Mouse (Mus musculus) heart, embryonic 11.5 days (tissue): ENCODE data around the gene Jkamp. TPM values are rescaled to one million over a fixed set of nuclear protein-coding genes. Genes with fewer than 3 reads are reported as not detected.

Experiments
- ATAC-seq: fragments of 200-750 bp; cut with Nextera tagmentation; replicated peaks from 2 replicates; pipeline ENCODE4 v1.8.0; 2017; ENCODE audit warnings: moderate library complexity; ENCODE audit not compliant: insufficient number of reproducible peaks, low FRiP score, low TSS enrichment
- H3K27ac ChIP-seq: fragments of 300-500 bp; sonication (generic); 2 replicates; pipeline ENCODE4 v1.5.1; 2014; ENCODE audit warnings: mild to moderate bottlenecking, low read depth, low read length
- H3K27me3 ChIP-seq: fragments of 300-500 bp; sonication (generic); 2 replicates; pipeline ENCODE4 v1.6.1; 2014; ENCODE audit warnings: mild to moderate bottlenecking, low read length, mixed read lengths; ENCODE audit not compliant: control insufficient read depth, insufficient read depth
- H3K36me3 ChIP-seq: fragments of 300-500 bp; sonication (generic); 2 replicates; pipeline ENCODE4 v1.6.1; 2014; ENCODE audit warnings: mild to moderate bottlenecking, low read length, moderate library complexity, mixed read lengths; ENCODE audit not compliant: control insufficient read depth, insufficient read depth
- H3K4me1 ChIP-seq: fragments of 300-500 bp; sonication (generic); 2 replicates; pipeline ENCODE4 v1.6.1; 2014; ENCODE audit warnings: low read length; ENCODE audit not compliant: control insufficient read depth, insufficient read depth
- H3K4me2 ChIP-seq: fragments of 300-500 bp; sonication (generic); 2 replicates; pipeline ENCODE4 v1.6.1; 2014; ENCODE audit warnings: mild to moderate bottlenecking, moderate library complexity
- H3K4me3 ChIP-seq: fragments of 300-500 bp; sonication (generic); 2 replicates; pipeline ENCODE4 v1.5.1; 2014; ENCODE audit warnings: low read depth, low read length
- H3K9ac ChIP-seq: fragments of 300-500 bp; sonication (generic); 2 replicates; pipeline ENCODE4 v1.6.1; 2014; ENCODE audit warnings: mild to moderate bottlenecking, low read depth, low read length, moderate library complexity
- H3K9me3 ChIP-seq: fragments of 300-500 bp; sonication (generic); replicated peaks from 2 replicates; pipeline ENCODE4 v1.6.1; 2016; ENCODE audit warnings: low read length; ENCODE audit not compliant: control insufficient read depth
- WGBS: fragments of 180-500 bp; shearing (Covaris S2); extraction: QIAGEN DNeasy Blood & Tissue Kit; methylation state at CpG from one replicate; pipeline ENCODE4 v1.1.7; 2014; ENCODE audit not compliant: insufficient replicate concordance; 5-methylcytosine and 5-hydroxymethylcytosine counted together
- polyA plus RNA-seq: library from polyadenylated mRNA; unstranded; fragments of >200 nt; fragmentation: Nextera tagmentation; extraction: Ambion mirVana; gene quantifications from 2 replicates; pipeline ENCODE4 v1.2.1, GENCODE M21; 2014

The Jkamp gene
- polyA plus RNA-seq, 1 experiment from 2014 or later: 54.7 TPM

GRCm38 (mm10) chr12:72081961-72082360 is 3.4 kb upstream of the Jkamp start:
- no peaks in the 10 kb centered on the region for H3K36me3 ChIP-seq
- no peak overlapping the region for H3K27ac ChIP-seq
- peak overlapping the region; percentile 59; the same call in 1 of the 2 replicates for H3K4me2 ChIP-seq
- H3K4me3 ChIP-seq: no peak overlapping the region
- H3K27me3 ChIP-seq: no peaks in the 10 kb centered on the region
- H3K9me3 ChIP-seq: no peaks in the 10 kb centered on the region
- no peak overlapping the region for H3K9ac ChIP-seq
- WGBS: 75% methylated on average over 3 of the region's 3 CpGs
- ATAC-seq: no peak
- H3K4me1 ChIP-seq: peaks cover 16% of the 10 kb centered on the region

- Histone ChIP-seq H3K27ac (no peak overlapping the region), H3K27me3 (no peaks in the 10 kb centered on the region), H3K4me2 (peak overlapping the region; percentile 59), H3K9me3 (no peaks in the 10 kb centered on the region), H3K4me1 (peaks cover 18% of the 10 kb centered on the region), H3K36me3 (no peaks in the 10 kb centered on the region), H3K4me3 (peak overlapping the region; percentile 16; the same call in 1 of the 2 replicates), H3K9ac (0 out of 2 replicates have a peak overlapping the region, but pooled peaks have one; percentile 46)
- WGBS: 26% methylated on average over 18 of the region's 18 CpGs
- no peak for ATAC-seq
Measured at GRCm38 (mm10) chr12:72082370-72082769, 3.0 kb upstream of the Jkamp start.

- peaks cover 23% of the 10 kb centered on the region for H3K4me1 ChIP-seq
- H3K9ac ChIP-seq: no peak overlapping the region
- no peak overlapping the region for H3K27ac ChIP-seq
- no peak overlapping the region for H3K4me2 ChIP-seq
- WGBS: 82% methylated on average over 9 of the region's 9 CpGs
- H3K27me3 ChIP-seq: no peaks in the 10 kb centered on the region
- H3K4me3 ChIP-seq: no peak overlapping the region
- no peaks in the 10 kb centered on the region for H3K9me3 ChIP-seq
- ATAC-seq: no peak
- no peaks in the 10 kb centered on the region for H3K36me3 ChIP-seq
Measured at GRCm38 (mm10) chr12:72083265-72083664, 2.1 kb upstream of the Jkamp start.

GRCm38 (mm10) chr12:72084261-72085023 is 947 bp upstream of the Jkamp start:
- peak overlapping the region; percentile 89 for H3K27ac ChIP-seq
- ATAC-seq: 0 out of 2 replicates have a peak, but pooled peaks have one; percentile 1
- 4% methylated on average over 46 of the region's 46 CpGs for WGBS
- peak overlapping the region; percentile 94 for H3K4me2 ChIP-seq
- H3K9me3 ChIP-seq: no peaks in the 10 kb centered on the region
- H3K9ac ChIP-seq: peak overlapping the region; percentile 82
- no peaks in the 10 kb centered on the region for H3K36me3 ChIP-seq
- H3K27me3 ChIP-seq: no peaks in the 10 kb centered on the region
- H3K4me3 ChIP-seq: peak overlapping the region; percentile 65
- H3K4me1 ChIP-seq: peaks cover 23% of the 10 kb centered on the region

GRCm38 (mm10) chr12:72085024-72085328 is 413 bp upstream of the Jkamp start:
- Histone ChIP-seq H3K4me1 (peaks cover 23% of the 10 kb centered on the region), H3K9me3 (no peaks in the 10 kb centered on the region), H3K9ac (peak overlapping the region; percentile 82), H3K4me2 (peak overlapping the region; percentile 94), H3K36me3 (no peaks in the 10 kb centered on the region), H3K27me3 (no peaks in the 10 kb centered on the region), H3K4me3 (peak overlapping the region; percentile 65), H3K27ac (peak overlapping the region; percentile 89)
- peak; percentile 28 for ATAC-seq
- WGBS: under 1% methylated on average over 31 of the region's 31 CpGs

- Histone ChIP-seq H3K9ac (peak overlapping the region; percentile 79), H3K27ac (peak overlapping the region; percentile 89), H3K4me3 (peak overlapping the region; percentile 65), H3K4me1 (peaks cover 23% of the 10 kb centered on the region), H3K36me3 (no peaks in the 10 kb centered on the region), H3K9me3 (no peaks in the 10 kb centered on the region), H3K4me2 (peak overlapping the region; percentile 79), H3K27me3 (no peaks in the 10 kb centered on the region)
- no peak for ATAC-seq
- 2% methylated on average over 18 of the region's 18 CpGs for WGBS
Measured at GRCm38 (mm10) chr12:72086166-72086825, 907 bp downstream of the Jkamp start.

GRCm38 (mm10) chr12:72089802-72090201 is 4.4 kb downstream of the Jkamp start:
- WGBS: 89% methylated on average over 4 of the region's 4 CpGs
- ATAC-seq: no peak
- peaks cover 6% of the 10 kb centered on the region; the same call in 1 of the 2 replicates for H3K36me3 ChIP-seq

GRCm38 (mm10) chr12:72096966-72097365 is 11.6 kb downstream of the Jkamp start:
- no peak overlapping the region for H3K4me2 ChIP-seq
- H3K27me3 ChIP-seq: no peaks in the 10 kb centered on the region
- H3K36me3 ChIP-seq: peaks cover 22% of the 10 kb centered on the region
- H3K27ac ChIP-seq: no peak overlapping the region
- H3K4me3 ChIP-seq: no peak overlapping the region
- ATAC-seq: no peak
- no peaks in the 10 kb centered on the region for H3K9me3 ChIP-seq
- no peak overlapping the region for H3K9ac ChIP-seq
- H3K4me1 ChIP-seq: no peaks in the 10 kb centered on the region
- 93% methylated on average over 8 of the region's 8 CpGs for WGBS

More at GRCm38 (mm10) chr12:72089802-72090201, 4.4 kb downstream of the Jkamp start:
- H3K27ac ChIP-seq: no peak overlapping the region
- H3K4me1 ChIP-seq: peaks cover 14% of the 10 kb centered on the region; the same call in 1 of the 2 replicates
- H3K27me3 ChIP-seq: no peaks in the 10 kb centered on the region
- no peaks in the 10 kb centered on the region for H3K9me3 ChIP-seq
- H3K4me3 ChIP-seq: no peak overlapping the region
- H3K4me2 ChIP-seq: no peak overlapping the region
- H3K9ac ChIP-seq: no peak overlapping the region
